Mouse (Mus musculus): ENCODE measurements around the gene Amn.

Gene Amn

DNA sequence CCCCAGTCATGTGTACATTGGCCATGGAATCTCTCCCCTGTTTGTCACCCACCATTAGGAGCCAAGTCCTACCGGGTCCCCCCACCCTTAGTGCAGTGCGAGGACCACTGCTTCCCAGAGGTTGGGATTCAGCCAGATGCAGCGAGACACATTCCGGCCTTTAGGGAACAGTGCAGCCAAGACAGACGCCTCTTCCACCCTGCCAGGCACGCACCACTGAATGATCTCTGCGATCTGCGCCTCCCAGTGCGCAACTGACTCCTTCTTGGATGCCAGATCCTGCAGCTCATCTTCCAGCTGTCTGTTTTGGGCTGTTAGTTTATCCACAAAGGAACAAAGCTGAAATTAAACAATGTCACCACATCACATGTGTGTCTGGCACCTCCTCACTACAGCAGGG, 46.8 kb downstream of the Amn start:
- in situ Hi-C loops (cut with MboI; ENCODE audit: low sequenced_read_pairs): no loop called here

GRCm38 (mm10) chr12:111320549-111320948, 49.7 kb downstream of the Amn start:
- in situ Hi-C loops (cut with MboI; ENCODE audit: low sequenced_read_pairs): no loop called here

- in situ Hi-C loops (cut with MboI; ENCODE audit: low sequenced_read_pairs): no loop called here
These were observed 50.9 kb downstream of the Amn start for GRCm38 (mm10) chr12:111321832-111322231.

DNA sequence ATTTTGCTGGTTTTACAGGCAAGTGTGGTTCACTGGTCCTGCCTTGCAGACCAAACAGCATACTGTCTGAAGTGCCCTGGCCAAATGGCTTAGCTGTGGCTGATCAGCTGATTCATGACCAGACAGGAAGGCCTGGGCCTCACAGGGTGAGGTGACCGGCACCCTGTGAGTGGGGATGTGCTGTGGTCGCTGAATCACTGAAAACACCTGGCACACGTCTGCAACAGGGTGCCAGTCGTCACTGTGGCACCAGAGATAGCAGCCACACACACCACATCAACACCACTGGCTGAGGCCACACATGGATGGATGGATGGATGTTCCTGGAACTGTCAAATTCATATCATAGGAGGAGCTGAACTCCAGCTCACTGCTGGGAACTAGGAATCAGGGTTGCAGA, 52.5 kb downstream of the Amn start:
- in situ Hi-C loops (cut with MboI; ENCODE audit: low sequenced_read_pairs): no loop called here

GRCm38 (mm10) chr12:111324536-111324935, 53.6 kb downstream of the Amn start:
- in situ Hi-C loops (cut with MboI; ENCODE audit: low sequenced_read_pairs): no loop called here

- in situ Hi-C loops (cut with MboI; ENCODE audit: low sequenced_read_pairs): no loop called here
These were observed 54.1 kb downstream of the Amn start for GRCm38 (mm10) chr12:111324949-111325348.

DNA sequence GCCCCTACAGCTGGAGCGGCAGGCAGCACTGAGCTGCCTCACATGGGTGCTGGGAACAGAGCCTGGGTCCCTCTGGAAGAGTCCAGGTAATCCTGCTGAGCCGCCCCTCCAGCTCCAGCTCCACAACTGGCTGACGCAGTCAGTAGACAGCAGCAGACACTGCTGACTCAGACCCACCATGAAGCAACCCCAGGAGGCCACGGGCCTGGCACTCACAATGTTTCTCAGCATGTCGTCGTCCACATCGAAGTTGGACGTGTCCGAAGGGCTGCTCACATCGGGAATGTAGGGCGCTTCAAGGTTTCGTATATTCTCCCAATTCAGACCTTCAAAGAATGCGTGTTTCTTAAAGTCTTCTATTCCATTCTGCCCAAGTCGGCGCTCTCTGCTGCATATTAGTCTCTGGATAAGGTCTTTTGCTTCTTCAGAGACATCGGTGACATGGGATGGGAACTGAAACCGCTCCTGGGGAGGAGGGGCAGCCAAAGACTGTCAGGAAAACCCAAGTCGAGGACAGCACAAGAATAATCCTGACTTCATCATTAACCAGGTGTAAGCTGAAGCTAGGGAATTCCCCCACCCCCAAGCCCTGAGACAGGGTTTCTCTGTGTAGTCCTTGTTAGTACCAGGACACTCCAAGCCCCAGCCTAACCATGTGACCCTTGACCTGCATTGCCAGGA, 55.0 kb downstream of the Amn start:
- in situ Hi-C loops (cut with MboI; ENCODE audit: low sequenced_read_pairs): no loop called here

Data from CH12F3 (cell line).